Mouse (Mus musculus): ENCODE data around the gene Hdhd5. TPM values are rescaled to one million over a fixed set of nuclear protein-coding genes. Genes with fewer than 3 reads are reported as not detected.
A peak's percentile ranks its signal among the peaks of the same experiment; 100 is the strongest.

The Hdhd5 gene
- polyA plus RNA-seq, 1 experiment from 2014 or later = 13.5 TPM

DNA sequence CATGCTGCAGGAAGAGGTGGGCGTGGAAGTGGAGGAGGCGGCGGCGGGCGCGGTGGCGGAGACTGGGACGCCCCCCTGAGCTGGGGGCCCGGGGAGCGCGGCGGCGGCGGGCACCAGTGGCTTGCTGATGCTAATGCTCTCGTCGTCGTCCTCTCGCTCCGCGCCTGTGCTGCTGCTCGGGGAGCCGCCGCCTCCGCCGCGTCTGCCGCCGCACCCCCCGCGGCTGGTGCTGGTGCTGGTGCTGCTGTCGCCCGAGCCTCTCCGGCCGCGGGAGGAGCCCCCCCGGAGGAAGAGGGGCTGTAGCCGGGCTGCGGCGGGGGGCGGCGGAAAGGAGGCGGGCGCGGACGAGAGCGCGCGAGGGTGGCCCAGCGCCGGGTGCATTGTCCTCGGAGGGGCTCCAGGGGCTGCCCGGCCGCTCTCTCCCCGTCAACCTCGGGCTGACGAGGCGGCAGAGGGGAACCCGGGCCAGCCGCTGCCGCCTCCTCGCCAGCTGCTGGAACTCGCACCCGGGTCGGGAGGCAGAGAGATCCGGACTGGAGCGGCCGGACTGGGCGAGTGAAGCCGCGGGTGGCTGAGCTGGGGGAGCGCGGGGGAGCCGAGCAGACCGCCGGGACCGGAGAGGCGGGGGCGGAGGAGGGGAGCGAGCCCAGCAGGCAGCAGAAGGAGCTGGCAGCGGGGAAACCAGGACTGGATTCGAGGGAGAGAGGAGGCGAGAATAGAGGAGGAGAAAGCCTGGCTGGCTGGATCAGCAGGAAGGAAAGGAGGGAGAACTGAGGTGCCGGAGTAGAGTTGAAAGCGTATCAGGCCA, 37.5 kb downstream of the Hdhd5 start, which contains the start of gene Tmem121b:
TSS of gene Tmem121b (minus strand) at position 434 of the 808 bp plus-strand sequence.
- no peaks in the 10 kb centered on the region for H3K36me3 ChIP-seq (ENCODE audit: control insufficient read depth, insufficient read depth, low read length)
- peak; percentile 59 for ATAC-seq (replicated peaks; ENCODE audit: low FRiP score, low TSS enrichment, low read depth)
- H3K4me1 ChIP-seq (replicated peaks; ENCODE audit: control insufficient read depth, insufficient read depth, low read length) = peaks cover 10% of the 10 kb centered on the region; the same call in 1 of the 2 replicates
- H3K27me3 ChIP-seq (replicated peaks; ENCODE audit: control insufficient read depth, insufficient read depth, low read length) = peaks cover 26% of the 10 kb centered on the region
- H3K27ac ChIP-seq (ENCODE audit: low read depth) = no peak within 1 kb of the TSS
- DNase-seq (ENCODE audit: low spot score) = peak; percentile 83
- H3K9me3 ChIP-seq (ENCODE audit: control insufficient read depth, low read length) = no peaks in the 10 kb centered on the region
- peak within 1 kb of the TSS; percentile 30; the same call in 1 of the 2 replicates for H3K9ac ChIP-seq (ENCODE audit: low read length)
- WGBS = under 1% methylated on average over 52 of the region's 84 CpGs
- peak within 1 kb of the TSS; percentile 60 for H3K4me3 ChIP-seq (ENCODE audit: low read depth, low read length)
- peak within 1 kb of the TSS; percentile 88 for H3K4me2 ChIP-seq (ENCODE audit: low read length)

DNA sequence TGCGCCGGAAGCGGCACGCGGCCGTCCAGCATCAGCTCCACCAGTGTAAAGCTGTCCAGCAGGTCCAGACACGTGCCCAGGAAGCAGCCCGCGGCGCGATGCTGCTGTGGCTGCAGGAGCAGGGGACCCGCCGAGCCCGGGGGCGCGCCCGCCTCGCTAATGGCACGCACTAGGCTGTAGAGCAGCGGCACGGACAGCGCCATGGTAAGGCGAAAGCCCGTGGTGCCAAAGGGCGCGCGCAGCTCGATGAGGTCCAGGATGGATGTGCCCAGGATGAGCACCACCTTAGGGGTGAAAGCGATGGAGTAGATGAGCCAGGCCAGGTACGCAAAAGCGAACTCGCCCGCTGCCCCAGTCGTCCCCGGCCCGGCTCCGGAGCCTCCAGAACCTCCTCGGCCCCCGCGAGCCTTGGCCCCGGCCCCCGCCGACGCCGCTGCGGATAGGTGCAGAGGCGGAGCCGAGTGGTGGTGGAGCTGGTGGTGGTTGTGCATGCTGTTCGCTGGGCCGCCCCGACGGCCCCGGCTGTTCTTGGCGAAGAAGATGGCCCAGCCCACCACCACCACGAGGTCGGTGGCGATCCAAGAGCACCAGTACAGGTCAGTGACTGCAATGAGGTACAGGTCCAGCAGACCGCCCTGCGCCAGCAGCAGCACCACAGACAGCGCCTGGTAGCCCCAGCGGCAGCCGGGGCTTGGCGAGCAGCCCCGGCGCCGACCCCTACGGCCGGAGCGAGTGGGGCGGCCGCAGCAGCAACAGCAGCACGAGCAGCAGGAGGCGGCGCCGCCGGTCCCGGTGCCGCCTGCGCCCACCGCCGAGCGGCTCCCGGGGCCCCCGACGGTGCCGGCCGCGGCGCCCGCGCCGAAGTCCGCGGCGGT, 38.4 kb downstream of the Hdhd5 start:
- Histone ChIP-seq H3K27ac (ENCODE audit: low read depth) (no peak overlapping the region), H3K9me3 (ENCODE audit: control insufficient read depth, low read length) (no peaks in the 10 kb centered on the region), H3K4me3 (ENCODE audit: low read depth, low read length) (peak overlapping the region; percentile 60), H3K9ac (ENCODE audit: low read length) (peak overlapping the region; percentile 30; the same call in 1 of the 2 replicates), H3K36me3 (ENCODE audit: control insufficient read depth, insufficient read depth, low read length) (no peaks in the 10 kb centered on the region), H3K4me1 (replicated peaks; ENCODE audit: control insufficient read depth, insufficient read depth, low read length) (peaks cover 10% of the 10 kb centered on the region; the same call in 1 of the 2 replicates), H3K4me2 (ENCODE audit: low read length) (peak overlapping the region; percentile 88), H3K27me3 (replicated peaks; ENCODE audit: control insufficient read depth, insufficient read depth, low read length) (peaks cover 26% of the 10 kb centered on the region)
- under 1% methylated on average over 78 of the region's 95 CpGs for WGBS
- ATAC-seq (replicated peaks; ENCODE audit: low FRiP score, low TSS enrichment, low read depth) (peak; percentile 30), DNase-seq (ENCODE audit: low spot score) (peak; percentile 73)

DNA sequence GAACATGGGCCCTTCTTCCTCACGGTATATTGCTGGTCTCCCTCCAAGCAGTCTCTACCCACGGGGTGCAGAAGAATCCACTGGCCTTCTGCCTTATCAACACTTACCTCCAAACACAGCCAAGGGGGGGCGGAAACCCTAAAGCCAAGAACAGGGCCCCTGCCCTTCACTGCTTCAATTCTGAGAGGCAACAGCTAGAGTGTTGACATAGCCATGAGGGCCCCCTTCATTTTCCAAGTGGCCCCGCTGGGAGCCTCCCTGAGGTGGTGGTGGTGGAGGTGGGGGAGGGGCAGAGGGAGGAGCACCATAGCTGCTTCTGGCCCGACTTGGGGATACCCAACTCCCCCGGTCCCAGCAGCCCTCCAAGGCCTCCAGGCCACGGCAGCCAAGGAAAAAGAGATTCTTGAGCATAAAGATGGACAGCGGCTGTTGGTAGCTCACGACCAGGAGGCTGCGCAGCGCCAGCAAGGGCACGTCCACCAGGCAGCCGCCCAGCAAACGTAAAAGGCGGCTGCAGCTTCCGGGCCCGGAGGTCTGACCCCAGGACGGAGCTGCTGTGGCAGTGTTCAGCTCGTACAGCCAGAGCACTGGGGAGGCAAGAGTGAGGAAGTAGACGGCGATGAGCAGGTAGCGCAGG, 39.1 kb downstream of the Hdhd5 start:
- Histone ChIP-seq H3K27me3 (replicated peaks; ENCODE audit: control insufficient read depth, insufficient read depth, low read length) (peaks cover 26% of the 10 kb centered on the region), H3K4me1 (replicated peaks; ENCODE audit: control insufficient read depth, insufficient read depth, low read length) (peaks cover 10% of the 10 kb centered on the region; the same call in 1 of the 2 replicates), H3K27ac (ENCODE audit: low read depth) (no peak overlapping the region), H3K9me3 (ENCODE audit: control insufficient read depth, low read length) (no peaks in the 10 kb centered on the region), H3K4me2 (ENCODE audit: low read length) (peak overlapping the region; percentile 88), H3K9ac (ENCODE audit: low read length) (no peak overlapping the region), H3K4me3 (ENCODE audit: low read depth, low read length) (peak overlapping the region; percentile 60), H3K36me3 (ENCODE audit: control insufficient read depth, insufficient read depth, low read length) (no peaks in the 10 kb centered on the region)
- DNase-seq (ENCODE audit: low spot score) (peak; percentile 55), ATAC-seq (replicated peaks; ENCODE audit: low FRiP score, low TSS enrichment, low read depth) (no peak)
- 13% methylated on average over 22 of the region's 22 CpGs for WGBS

DNA sequence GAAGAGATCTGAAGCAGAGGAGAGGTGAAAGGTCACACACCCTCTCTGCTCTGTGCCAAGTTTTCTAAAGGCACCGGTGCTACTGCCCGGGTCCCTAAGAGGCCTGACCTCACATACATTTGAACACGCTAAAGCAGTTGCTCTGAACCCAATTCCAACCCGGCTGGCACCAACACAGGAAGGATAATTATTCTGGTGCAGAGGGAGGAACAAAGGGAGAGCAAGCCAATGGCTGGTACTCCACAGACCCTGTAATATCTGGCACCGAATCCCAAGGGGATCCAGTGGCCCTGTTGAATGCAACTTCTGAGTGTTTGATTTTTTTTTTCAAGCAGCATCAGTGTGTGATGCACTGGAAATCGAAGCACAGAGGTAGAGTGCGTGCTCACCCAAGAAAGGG, 40.1 kb downstream of the Hdhd5 start:
- Histone ChIP-seq H3K9me3 (ENCODE audit: control insufficient read depth, low read length) (no peaks in the 10 kb centered on the region), H3K27ac (ENCODE audit: low read depth) (no peak overlapping the region), H3K27me3 (replicated peaks; ENCODE audit: control insufficient read depth, insufficient read depth, low read length) (peaks cover 26% of the 10 kb centered on the region), H3K36me3 (ENCODE audit: control insufficient read depth, insufficient read depth, low read length) (no peaks in the 10 kb centered on the region), H3K9ac (ENCODE audit: low read length) (no peak overlapping the region), H3K4me3 (ENCODE audit: low read depth, low read length) (no peak overlapping the region), H3K4me2 (ENCODE audit: low read length) (no peak overlapping the region), H3K4me1 (replicated peaks; ENCODE audit: control insufficient read depth, insufficient read depth, low read length) (peaks cover 10% of the 10 kb centered on the region; the same call in 1 of the 2 replicates)
- WGBS = 63% methylated on average over 7 of the region's 7 CpGs
- no peak for ATAC-seq (replicated peaks; ENCODE audit: low FRiP score, low TSS enrichment, low read depth)
- no peak for DNase-seq (ENCODE audit: low spot score)

DNA sequence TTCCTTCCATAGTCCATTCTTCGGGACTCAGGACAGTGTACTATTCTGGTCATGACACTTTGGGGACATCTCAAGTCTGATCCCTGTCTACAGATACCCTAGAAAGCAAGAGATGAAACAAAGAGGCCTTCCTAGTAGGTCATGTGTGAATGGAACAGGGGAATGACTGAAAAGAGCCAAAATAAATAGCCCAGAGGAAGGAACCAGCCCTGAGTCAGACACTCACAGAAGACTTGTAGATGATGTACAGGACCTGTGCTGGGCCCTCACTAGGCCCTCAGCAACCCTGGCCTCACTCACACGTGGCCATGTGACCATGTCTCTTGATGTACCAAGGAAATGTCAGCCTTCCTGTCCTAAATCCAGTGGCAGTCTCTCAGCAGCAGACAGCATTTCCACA, 41.7 kb downstream of the Hdhd5 start:
- no peak for ATAC-seq (replicated peaks; ENCODE audit: low FRiP score, low TSS enrichment, low read depth)
- Histone ChIP-seq H3K4me2 (ENCODE audit: low read length) (no peak overlapping the region), H3K4me3 (ENCODE audit: low read depth, low read length) (no peak overlapping the region), H3K27me3 (replicated peaks; ENCODE audit: control insufficient read depth, insufficient read depth, low read length) (peaks cover 26% of the 10 kb centered on the region), H3K27ac (ENCODE audit: low read depth) (no peak overlapping the region), H3K4me1 (replicated peaks; ENCODE audit: control insufficient read depth, insufficient read depth, low read length) (peaks cover 10% of the 10 kb centered on the region; the same call in 1 of the 2 replicates), H3K36me3 (ENCODE audit: control insufficient read depth, insufficient read depth, low read length) (no peaks in the 10 kb centered on the region), H3K9me3 (ENCODE audit: control insufficient read depth, low read length) (no peaks in the 10 kb centered on the region), H3K9ac (ENCODE audit: low read length) (no peak overlapping the region)
- DNase-seq (ENCODE audit: low spot score) = no peak
- WGBS = 57% methylated on average over 2 of the region's 2 CpGs

DNA sequence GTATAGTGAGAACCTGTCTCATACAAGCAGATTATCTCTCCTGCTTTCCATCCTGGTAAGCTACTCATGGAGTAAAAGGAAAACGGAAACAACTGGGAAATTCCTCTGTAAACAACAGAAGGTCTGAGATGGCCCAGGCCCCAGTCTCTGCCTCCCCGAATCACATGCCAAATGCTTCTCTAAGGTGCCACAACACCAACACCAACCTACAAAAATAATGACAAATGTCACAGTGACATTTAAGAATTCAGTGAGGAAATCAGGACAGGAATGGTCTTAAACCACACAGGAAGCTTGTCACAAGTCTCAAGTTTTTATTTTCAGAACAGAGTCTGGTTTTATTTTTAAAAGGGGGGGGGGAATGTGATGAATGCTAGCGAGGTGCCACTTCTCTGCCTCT, 42.5 kb downstream of the Hdhd5 start:
- H3K4me1 ChIP-seq (replicated peaks; ENCODE audit: control insufficient read depth, insufficient read depth, low read length) = peaks cover 10% of the 10 kb centered on the region; the same call in 1 of the 2 replicates
- H3K9me3 ChIP-seq (ENCODE audit: control insufficient read depth, low read length) = no peaks in the 10 kb centered on the region
- H3K4me3 ChIP-seq (ENCODE audit: low read depth, low read length) = no peak overlapping the region
- peaks cover 23% of the 10 kb centered on the region for H3K27me3 ChIP-seq (replicated peaks; ENCODE audit: control insufficient read depth, insufficient read depth, low read length)
- ATAC-seq (replicated peaks; ENCODE audit: low FRiP score, low TSS enrichment, low read depth) = no peak
- H3K36me3 ChIP-seq (ENCODE audit: control insufficient read depth, insufficient read depth, low read length) = no peaks in the 10 kb centered on the region
- H3K4me2 ChIP-seq (ENCODE audit: low read length) = no peak overlapping the region
- WGBS = 54% methylated on average over 3 of the region's 3 CpGs
- H3K27ac ChIP-seq (ENCODE audit: low read depth) = no peak overlapping the region
- DNase-seq (ENCODE audit: low spot score) = no peak
- no peak overlapping the region for H3K9ac ChIP-seq (ENCODE audit: low read length)

DNA sequence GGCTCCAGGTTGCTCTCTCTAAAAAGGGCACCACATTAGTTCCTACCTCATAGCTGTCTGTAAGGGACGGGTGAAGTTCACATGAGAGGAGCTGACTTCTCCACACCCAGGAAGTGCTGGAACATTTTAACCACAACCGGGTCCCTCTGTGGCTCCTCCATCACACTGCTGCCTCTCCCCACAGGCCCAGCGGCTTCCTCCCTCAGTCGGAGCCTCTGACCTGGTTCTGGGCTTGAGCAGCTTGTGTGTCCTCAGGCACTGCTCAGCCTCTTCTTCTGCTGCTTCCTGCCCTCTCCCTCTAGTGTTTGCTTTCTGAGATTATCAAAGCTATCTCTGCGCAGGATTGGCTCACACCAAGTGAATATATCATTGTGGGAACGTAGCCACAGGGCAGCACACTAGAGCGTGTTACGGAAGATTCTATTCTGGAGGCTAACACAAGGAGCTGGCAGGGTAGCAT, 45.0 kb downstream of the Hdhd5 start:
- WGBS = 54% methylated on average over 8 of the region's 8 CpGs
- H3K9ac ChIP-seq (ENCODE audit: low read length) = no peak overlapping the region
- ATAC-seq (replicated peaks; ENCODE audit: low FRiP score, low TSS enrichment, low read depth) = no peak
- H3K4me3 ChIP-seq (ENCODE audit: low read depth, low read length) = no peak overlapping the region
- no peaks in the 10 kb centered on the region for H3K27me3 ChIP-seq (replicated peaks; ENCODE audit: control insufficient read depth, insufficient read depth, low read length)
- H3K27ac ChIP-seq (ENCODE audit: low read depth) = no peak overlapping the region
- H3K4me2 ChIP-seq (ENCODE audit: low read length) = no peak overlapping the region
- H3K4me1 ChIP-seq (replicated peaks; ENCODE audit: control insufficient read depth, insufficient read depth, low read length) = no peaks in the 10 kb centered on the region
- DNase-seq (ENCODE audit: low spot score) = no peak
- no peaks in the 10 kb centered on the region for H3K36me3 ChIP-seq (ENCODE audit: control insufficient read depth, insufficient read depth, low read length)
- no peaks in the 10 kb centered on the region for H3K9me3 ChIP-seq (ENCODE audit: control insufficient read depth, low read length)

DNA sequence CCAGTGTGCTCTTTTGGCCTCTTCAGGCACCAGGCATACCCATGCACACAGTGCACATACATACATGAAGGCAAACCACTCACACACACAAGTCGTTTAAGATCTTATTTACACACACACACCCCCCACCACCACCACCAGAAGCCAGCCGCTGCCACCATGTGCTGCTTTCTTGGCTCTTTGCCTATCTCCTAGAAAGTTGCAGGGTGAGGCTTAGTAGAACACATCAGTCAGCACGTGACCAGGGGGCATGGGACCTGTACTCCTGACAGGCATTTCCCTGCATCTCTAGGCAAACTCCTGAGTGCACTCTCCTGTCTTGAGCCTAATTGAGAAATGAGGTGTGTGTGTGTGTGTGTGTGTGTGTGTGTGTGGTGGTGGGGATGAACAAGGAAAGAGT, 46.1 kb downstream of the Hdhd5 start:
- H3K4me1 ChIP-seq (replicated peaks; ENCODE audit: control insufficient read depth, insufficient read depth, low read length) = no peaks in the 10 kb centered on the region
- no peaks in the 10 kb centered on the region for H3K27me3 ChIP-seq (replicated peaks; ENCODE audit: control insufficient read depth, insufficient read depth, low read length)
- no peak overlapping the region for H3K4me3 ChIP-seq (ENCODE audit: low read depth, low read length)
- H3K27ac ChIP-seq (ENCODE audit: low read depth) = no peak overlapping the region
- WGBS = 65% methylated on average over 3 of the region's 3 CpGs
- no peak overlapping the region for H3K9ac ChIP-seq (ENCODE audit: low read length)
- no peaks in the 10 kb centered on the region for H3K9me3 ChIP-seq (ENCODE audit: control insufficient read depth, low read length)
- no peaks in the 10 kb centered on the region for H3K36me3 ChIP-seq (ENCODE audit: control insufficient read depth, insufficient read depth, low read length)
- H3K4me2 ChIP-seq (ENCODE audit: low read length) = no peak overlapping the region
- ATAC-seq (replicated peaks; ENCODE audit: low FRiP score, low TSS enrichment, low read depth) (no peak), DNase-seq (ENCODE audit: low spot score) (no peak)
